Mouse (Mus musculus): ENCODE measurements around the gene Snai3. TPM values are rescaled to one million over a fixed set of nuclear protein-coding genes. Genes with fewer than 3 reads are reported as not detected.

Gene Snai3
- polyA plus RNA-seq (2015; fragmentation: Nextera tagmentation; extraction: Ambion mirVana): not detected in 2 replicates

GRCm38 (mm10) chr8:122460524-122461472 is at the start of gene Snai3:
Snai3 (minus strand) TSS chr8:122460733.
- no peaks in the 10 kb centered on the region for H3K9me3 ChIP-seq (replicated peaks; ENCODE audit: control insufficient read depth, low read length, poor library complexity, severe bottlenecking)
- H3K27ac ChIP-seq (ENCODE audit: low read length): no peak within 1 kb of the TSS
- WGBS: 2% methylated on average over 56 of the region's 56 CpGs
- H3K36me3 ChIP-seq (ENCODE audit: control insufficient read depth, insufficient read depth, low read length): peaks cover 4% of the 10 kb centered on the region
- H3K4me2 ChIP-seq (ENCODE audit: low read length): peak within 1 kb of the TSS; percentile 90
- peak within 1 kb of the TSS; percentile 42 for H3K4me3 ChIP-seq (ENCODE audit: low read depth, low read length)
- peak within 1 kb of the TSS; percentile 50 for H3K9ac ChIP-seq (ENCODE audit: low read depth, low read length)
- peaks cover 11% of the 10 kb centered on the region for H3K4me1 ChIP-seq (ENCODE audit: control insufficient read depth, insufficient read depth, low read length)
- H3K27me3 ChIP-seq (ENCODE audit: control insufficient read depth, insufficient read depth, low read depth, low read length): peaks cover 37% of the 10 kb centered on the region
- peak; percentile 56; the same call in 1 of the 2 replicates for ATAC-seq

GRCm38 (mm10) chr8:122500856-122501255 is 40.3 kb upstream of the Snai3 start:
- H3K27ac ChIP-seq (ENCODE audit: low read length): no peak overlapping the region
- H3K9ac ChIP-seq (ENCODE audit: low read depth, low read length): no peak overlapping the region
- H3K36me3 ChIP-seq (ENCODE audit: control insufficient read depth, insufficient read depth, low read length): no peaks in the 10 kb centered on the region
- no peaks in the 10 kb centered on the region for H3K27me3 ChIP-seq (ENCODE audit: control insufficient read depth, insufficient read depth, low read depth, low read length)
- no peak overlapping the region for H3K4me2 ChIP-seq (ENCODE audit: low read length)
- no peaks in the 10 kb centered on the region for H3K4me1 ChIP-seq (ENCODE audit: control insufficient read depth, insufficient read depth, low read length)
- no peaks in the 10 kb centered on the region for H3K9me3 ChIP-seq (replicated peaks; ENCODE audit: control insufficient read depth, low read length, poor library complexity, severe bottlenecking)
- H3K4me3 ChIP-seq (ENCODE audit: low read depth, low read length): no peak overlapping the region
- ATAC-seq: no peak
- WGBS: 36% methylated on average over 10 of the region's 10 CpGs

GRCm38 (mm10) chr8:122497912-122498311 is 37.4 kb upstream of the Snai3 start:
- Histone ChIP-seq H3K27ac (ENCODE audit: low read length) (no peak overlapping the region), H3K27me3 (ENCODE audit: control insufficient read depth, insufficient read depth, low read depth, low read length) (no peaks in the 10 kb centered on the region), H3K4me3 (ENCODE audit: low read depth, low read length) (no peak overlapping the region), H3K9ac (ENCODE audit: low read depth, low read length) (no peak overlapping the region), H3K4me1 (ENCODE audit: control insufficient read depth, insufficient read depth, low read length) (no peaks in the 10 kb centered on the region), H3K4me2 (ENCODE audit: low read length) (no peak overlapping the region), H3K9me3 (replicated peaks; ENCODE audit: control insufficient read depth, low read length, poor library complexity, severe bottlenecking) (no peaks in the 10 kb centered on the region), H3K36me3 (ENCODE audit: control insufficient read depth, insufficient read depth, low read length) (no peaks in the 10 kb centered on the region)
- no peak for ATAC-seq
- 64% methylated on average over 17 of the region's 17 CpGs for WGBS

GRCm38 (mm10) chr8:122497016-122497734 is 36.6 kb upstream of the Snai3 start:
- 89% methylated on average over 11 of the region's 12 CpGs for WGBS
- H3K27ac ChIP-seq (ENCODE audit: low read length): no peak overlapping the region
- H3K27me3 ChIP-seq (ENCODE audit: control insufficient read depth, insufficient read depth, low read depth, low read length): no peaks in the 10 kb centered on the region
- H3K4me2 ChIP-seq (ENCODE audit: low read length): no peak overlapping the region
- no peak overlapping the region for H3K9ac ChIP-seq (ENCODE audit: low read depth, low read length)
- no peak overlapping the region for H3K4me3 ChIP-seq (ENCODE audit: low read depth, low read length)
- H3K9me3 ChIP-seq (replicated peaks; ENCODE audit: control insufficient read depth, low read length, poor library complexity, severe bottlenecking): no peaks in the 10 kb centered on the region
- no peaks in the 10 kb centered on the region for H3K36me3 ChIP-seq (ENCODE audit: control insufficient read depth, insufficient read depth, low read length)
- no peaks in the 10 kb centered on the region for H3K4me1 ChIP-seq (ENCODE audit: control insufficient read depth, insufficient read depth, low read length)
- no peak for ATAC-seq

GRCm38 (mm10) chr8:122488387-122488786 is 27.9 kb upstream of the Snai3 start:
- Histone ChIP-seq H3K27ac (ENCODE audit: low read length) (no peak overlapping the region), H3K4me3 (ENCODE audit: low read depth, low read length) (no peak overlapping the region), H3K4me2 (ENCODE audit: low read length) (no peak overlapping the region), H3K36me3 (ENCODE audit: control insufficient read depth, insufficient read depth, low read length) (peaks cover 8% of the 10 kb centered on the region), H3K27me3 (ENCODE audit: control insufficient read depth, insufficient read depth, low read depth, low read length) (no peaks in the 10 kb centered on the region), H3K9me3 (replicated peaks; ENCODE audit: control insufficient read depth, low read length, poor library complexity, severe bottlenecking) (no peaks in the 10 kb centered on the region), H3K9ac (ENCODE audit: low read depth, low read length) (no peak overlapping the region), H3K4me1 (ENCODE audit: control insufficient read depth, insufficient read depth, low read length) (no peaks in the 10 kb centered on the region)
- ATAC-seq: no peak
- WGBS: 86% methylated on average over 9 of the region's 9 CpGs

- 92% methylated on average over 12 of the region's 12 CpGs for WGBS
- no peak overlapping the region for H3K4me2 ChIP-seq (ENCODE audit: low read length)
- H3K36me3 ChIP-seq (ENCODE audit: control insufficient read depth, insufficient read depth, low read length): peaks cover 36% of the 10 kb centered on the region
- no peaks in the 10 kb centered on the region for H3K27me3 ChIP-seq (ENCODE audit: control insufficient read depth, insufficient read depth, low read depth, low read length)
- no peak overlapping the region for H3K9ac ChIP-seq (ENCODE audit: low read depth, low read length)
- H3K27ac ChIP-seq (ENCODE audit: low read length): no peak overlapping the region
- no peak for ATAC-seq
- no peaks in the 10 kb centered on the region for H3K9me3 ChIP-seq (replicated peaks; ENCODE audit: control insufficient read depth, low read length, poor library complexity, severe bottlenecking)
- H3K4me3 ChIP-seq (ENCODE audit: low read depth, low read length): no peak overlapping the region
- H3K4me1 ChIP-seq (ENCODE audit: control insufficient read depth, insufficient read depth, low read length): no peaks in the 10 kb centered on the region
Observed at GRCm38 (mm10) chr8:122484831-122485230, 24.3 kb upstream of the Snai3 start.

- Histone ChIP-seq H3K36me3 (ENCODE audit: control insufficient read depth, insufficient read depth, low read length) (peaks cover 45% of the 10 kb centered on the region), H3K4me3 (ENCODE audit: low read depth, low read length) (no peak overlapping the region), H3K4me2 (ENCODE audit: low read length) (no peak overlapping the region), H3K27me3 (ENCODE audit: control insufficient read depth, insufficient read depth, low read depth, low read length) (no peaks in the 10 kb centered on the region), H3K27ac (ENCODE audit: low read length) (no peak overlapping the region), H3K4me1 (ENCODE audit: control insufficient read depth, insufficient read depth, low read length) (no peaks in the 10 kb centered on the region), H3K9ac (ENCODE audit: low read depth, low read length) (no peak overlapping the region), H3K9me3 (replicated peaks; ENCODE audit: control insufficient read depth, low read length, poor library complexity, severe bottlenecking) (no peaks in the 10 kb centered on the region)
- WGBS: 95% methylated on average over 7 of the region's 7 CpGs
- no peak for ATAC-seq
Observed at GRCm38 (mm10) chr8:122483877-122484276, 23.3 kb upstream of the Snai3 start.

- H3K9ac ChIP-seq (ENCODE audit: low read depth, low read length): no peak overlapping the region
- H3K9me3 ChIP-seq (replicated peaks; ENCODE audit: control insufficient read depth, low read length, poor library complexity, severe bottlenecking): no peaks in the 10 kb centered on the region
- 93% methylated on average over 8 of the region's 8 CpGs for WGBS
- no peak overlapping the region for H3K27ac ChIP-seq (ENCODE audit: low read length)
- no peak for ATAC-seq
- no peak overlapping the region for H3K4me3 ChIP-seq (ENCODE audit: low read depth, low read length)
- no peak overlapping the region for H3K4me2 ChIP-seq (ENCODE audit: low read length)
- no peaks in the 10 kb centered on the region for H3K27me3 ChIP-seq (ENCODE audit: control insufficient read depth, insufficient read depth, low read depth, low read length)
- peaks cover 49% of the 10 kb centered on the region for H3K36me3 ChIP-seq (ENCODE audit: control insufficient read depth, insufficient read depth, low read length)
- H3K4me1 ChIP-seq (ENCODE audit: control insufficient read depth, insufficient read depth, low read length): no peaks in the 10 kb centered on the region; the same call in 1 of the 2 replicates
Observed at GRCm38 (mm10) chr8:122482448-122482847, 21.9 kb upstream of the Snai3 start.
